Mouse (Mus musculus): ENCODE results near the gene Cldn7. TPM values are rescaled to one million over a fixed set of nuclear protein-coding genes. Genes with fewer than 3 reads are reported as not detected.
A peak's percentile ranks its signal among the peaks of the same experiment; 100 is the strongest.

Cldn7 gene
- polyA plus RNA-seq, 1 experiment from 2014 or later = 5.9 TPM

- ATAC-seq (ENCODE audit: insufficient read depth, low FRiP score, low TSS enrichment) = no peak
- Histone ChIP-seq H3K4me2 (ENCODE audit: low read depth) (peak overlapping the region; percentile 99), H3K27me3 (ENCODE audit: control insufficient read depth, insufficient read depth, low read length) (peaks cover 32% of the 10 kb centered on the region), H3K4me3 (ENCODE audit: low read depth, low read length) (peak overlapping the region; percentile 55; the same call in 1 of the 2 replicates), H3K4me1 (ENCODE audit: control insufficient read depth, insufficient read depth, low read length) (peaks cover 12% of the 10 kb centered on the region; the same call in 1 of the 2 replicates), H3K27ac (ENCODE audit: low read depth, low read length) (no peak overlapping the region), H3K9ac (ENCODE audit: low read length) (no peak overlapping the region), H3K9me3 (ENCODE audit: control insufficient read depth, low read length) (no peaks in the 10 kb centered on the region), H3K36me3 (ENCODE audit: control insufficient read depth, insufficient read depth, low read length) (no peaks in the 10 kb centered on the region)
- 51% methylated on average over 9 of the region's 9 CpGs for WGBS
- no peak for DNase-seq (ENCODE audit: low spot score)
These were observed 27.7 kb upstream of the Cldn7 start for GRCm38 (mm10) chr11:69936714-69937347.

- Histone ChIP-seq H3K4me2 (ENCODE audit: low read depth) (0 out of 2 replicates have a peak overlapping the region, but pooled peaks have one; percentile 3), H3K36me3 (ENCODE audit: control insufficient read depth, insufficient read depth, low read length) (no peaks in the 10 kb centered on the region), H3K27me3 (ENCODE audit: control insufficient read depth, insufficient read depth, low read length) (peaks cover 32% of the 10 kb centered on the region), H3K4me3 (ENCODE audit: low read depth, low read length) (no peak overlapping the region), H3K9ac (ENCODE audit: low read length) (no peak overlapping the region), H3K9me3 (ENCODE audit: control insufficient read depth, low read length) (no peaks in the 10 kb centered on the region), H3K4me1 (ENCODE audit: control insufficient read depth, insufficient read depth, low read length) (peaks cover 12% of the 10 kb centered on the region; the same call in 1 of the 2 replicates), H3K27ac (ENCODE audit: low read depth, low read length) (no peak overlapping the region)
- ATAC-seq (ENCODE audit: insufficient read depth, low FRiP score, low TSS enrichment) = no peak
- no peak for DNase-seq (ENCODE audit: low spot score)
- WGBS = 49% methylated on average over 4 of the region's 4 CpGs
These were observed 27.2 kb upstream of the Cldn7 start for GRCm38 (mm10) chr11:69937385-69937784.

- H3K9ac ChIP-seq (ENCODE audit: low read length) = no peak overlapping the region
- peaks cover 12% of the 10 kb centered on the region; the same call in 1 of the 2 replicates for H3K4me1 ChIP-seq (ENCODE audit: control insufficient read depth, insufficient read depth, low read length)
- no peak overlapping the region for H3K4me3 ChIP-seq (ENCODE audit: low read depth, low read length)
- 71% methylated on average over 5 of the region's 5 CpGs for WGBS
- no peak for ATAC-seq (ENCODE audit: insufficient read depth, low FRiP score, low TSS enrichment)
- H3K27me3 ChIP-seq (ENCODE audit: control insufficient read depth, insufficient read depth, low read length) = peaks cover 32% of the 10 kb centered on the region
- DNase-seq (ENCODE audit: low spot score) = no peak
- H3K4me2 ChIP-seq (ENCODE audit: low read depth) = no peak overlapping the region
- no peaks in the 10 kb centered on the region for H3K9me3 ChIP-seq (ENCODE audit: control insufficient read depth, low read length)
- H3K36me3 ChIP-seq (ENCODE audit: control insufficient read depth, insufficient read depth, low read length) = no peaks in the 10 kb centered on the region
- no peak overlapping the region for H3K27ac ChIP-seq (ENCODE audit: low read depth, low read length)
These were observed 26.7 kb upstream of the Cldn7 start for GRCm38 (mm10) chr11:69937834-69938233.

- Histone ChIP-seq H3K4me1 (ENCODE audit: control insufficient read depth, insufficient read depth, low read length) (peaks cover 12% of the 10 kb centered on the region; the same call in 1 of the 2 replicates), H3K4me2 (ENCODE audit: low read depth) (no peak overlapping the region), H3K9me3 (ENCODE audit: control insufficient read depth, low read length) (no peaks in the 10 kb centered on the region), H3K9ac (ENCODE audit: low read length) (no peak overlapping the region), H3K27ac (ENCODE audit: low read depth, low read length) (no peak overlapping the region), H3K27me3 (ENCODE audit: control insufficient read depth, insufficient read depth, low read length) (peaks cover 32% of the 10 kb centered on the region), H3K36me3 (ENCODE audit: control insufficient read depth, insufficient read depth, low read length) (no peaks in the 10 kb centered on the region), H3K4me3 (ENCODE audit: low read depth, low read length) (no peak overlapping the region)
- ATAC-seq (ENCODE audit: insufficient read depth, low FRiP score, low TSS enrichment) (no peak), DNase-seq (ENCODE audit: low spot score) (no peak)
- WGBS = 28% methylated on average over 9 of the region's 9 CpGs
These were observed 26.1 kb upstream of the Cldn7 start for GRCm38 (mm10) chr11:69938401-69938979.

- ATAC-seq (ENCODE audit: insufficient read depth, low FRiP score, low TSS enrichment) (no peak), DNase-seq (ENCODE audit: low spot score) (no peak)
- Histone ChIP-seq H3K9ac (ENCODE audit: low read length) (no peak overlapping the region), H3K36me3 (ENCODE audit: control insufficient read depth, insufficient read depth, low read length) (no peaks in the 10 kb centered on the region), H3K9me3 (ENCODE audit: control insufficient read depth, low read length) (no peaks in the 10 kb centered on the region), H3K4me1 (ENCODE audit: control insufficient read depth, insufficient read depth, low read length) (peaks cover 12% of the 10 kb centered on the region; the same call in 1 of the 2 replicates), H3K27me3 (ENCODE audit: control insufficient read depth, insufficient read depth, low read length) (peaks cover 32% of the 10 kb centered on the region), H3K27ac (ENCODE audit: low read depth, low read length) (no peak overlapping the region), H3K4me3 (ENCODE audit: low read depth, low read length) (no peak overlapping the region), H3K4me2 (ENCODE audit: low read depth) (no peak overlapping the region)
- 72% methylated on average over 5 of the region's 5 CpGs for WGBS
These were observed 25.4 kb upstream of the Cldn7 start for GRCm38 (mm10) chr11:69939181-69939580.

- H3K9me3 ChIP-seq (ENCODE audit: control insufficient read depth, low read length) = no peaks in the 10 kb centered on the region
- H3K4me3 ChIP-seq (ENCODE audit: low read depth, low read length) = no peak overlapping the region
- no peak overlapping the region for H3K4me2 ChIP-seq (ENCODE audit: low read depth)
- ATAC-seq (ENCODE audit: insufficient read depth, low FRiP score, low TSS enrichment) (no peak), DNase-seq (ENCODE audit: low spot score) (no peak)
- no peak overlapping the region for H3K27ac ChIP-seq (ENCODE audit: low read depth, low read length)
- peaks cover 12% of the 10 kb centered on the region; the same call in 1 of the 2 replicates for H3K4me1 ChIP-seq (ENCODE audit: control insufficient read depth, insufficient read depth, low read length)
- no peak overlapping the region for H3K9ac ChIP-seq (ENCODE audit: low read length)
- no peaks in the 10 kb centered on the region for H3K36me3 ChIP-seq (ENCODE audit: control insufficient read depth, insufficient read depth, low read length)
- WGBS = 95% methylated on average over 17 of the region's 17 CpGs
- H3K27me3 ChIP-seq (ENCODE audit: control insufficient read depth, insufficient read depth, low read length) = peaks cover 32% of the 10 kb centered on the region
These were observed 24.8 kb upstream of the Cldn7 start for GRCm38 (mm10) chr11:69939731-69940130.

GRCm38 (mm10) chr11:69940962-69941361, 23.6 kb upstream of the Cldn7 start:
- Histone ChIP-seq H3K4me3 (ENCODE audit: low read depth, low read length) (no peak overlapping the region), H3K36me3 (ENCODE audit: control insufficient read depth, insufficient read depth, low read length) (no peaks in the 10 kb centered on the region), H3K27ac (ENCODE audit: low read depth, low read length) (no peak overlapping the region), H3K4me1 (ENCODE audit: control insufficient read depth, insufficient read depth, low read length) (peaks cover 8% of the 10 kb centered on the region; the same call in 1 of the 2 replicates), H3K27me3 (ENCODE audit: control insufficient read depth, insufficient read depth, low read length) (peaks cover 27% of the 10 kb centered on the region), H3K4me2 (ENCODE audit: low read depth) (no peak overlapping the region), H3K9me3 (ENCODE audit: control insufficient read depth, low read length) (no peaks in the 10 kb centered on the region), H3K9ac (ENCODE audit: low read length) (no peak overlapping the region)
- DNase-seq (ENCODE audit: low spot score) = no peak
- ATAC-seq (ENCODE audit: insufficient read depth, low FRiP score, low TSS enrichment) = no peak
- 76% methylated on average over 4 of the region's 4 CpGs for WGBS

- DNase-seq (ENCODE audit: low spot score) (no peak), ATAC-seq (ENCODE audit: insufficient read depth, low FRiP score, low TSS enrichment) (no peak)
- H3K4me2 ChIP-seq (ENCODE audit: low read depth) = no peak overlapping the region
- no peaks in the 10 kb centered on the region for H3K9me3 ChIP-seq (ENCODE audit: control insufficient read depth, low read length)
- WGBS = 82% methylated on average over 13 of the region's 13 CpGs
- H3K4me1 ChIP-seq (ENCODE audit: control insufficient read depth, insufficient read depth, low read length) = peaks cover 5% of the 10 kb centered on the region; the same call in 1 of the 2 replicates
- no peaks in the 10 kb centered on the region for H3K36me3 ChIP-seq (ENCODE audit: control insufficient read depth, insufficient read depth, low read length)
- H3K9ac ChIP-seq (ENCODE audit: low read length) = no peak overlapping the region
- no peak overlapping the region for H3K27ac ChIP-seq (ENCODE audit: low read depth, low read length)
- H3K27me3 ChIP-seq (ENCODE audit: control insufficient read depth, insufficient read depth, low read length) = no peaks in the 10 kb centered on the region
- no peak overlapping the region for H3K4me3 ChIP-seq (ENCODE audit: low read depth, low read length)
These were observed 19.4 kb upstream of the Cldn7 start for GRCm38 (mm10) chr11:69945216-69945615.
